Mouse (Mus musculus) testis, adult 2 months (tissue): ENCODE data around the gene Umad1. TPM values are rescaled to one million over a fixed set of nuclear protein-coding genes. Genes with fewer than 3 reads are reported as not detected.

ENCODE experiments used
- H3K27ac ChIP-seq: fragments of 200-500 bp; 2 replicates; pipeline ENCODE4 v1.5.1; 2012; ENCODE audit warnings: low read depth, low read length; ENCODE audit not compliant: control insufficient read depth, insufficient read depth
- H3K27me3 ChIP-seq: fragments of 200-500 bp; 2 replicates; pipeline ENCODE4 v1.6.1; 2012; ENCODE audit warnings: mild to moderate bottlenecking, low read length, moderate library complexity; ENCODE audit not compliant: control insufficient read depth, insufficient read depth
- H3K36me3 ChIP-seq: fragments of 200-500 bp; 2 replicates; pipeline ENCODE4 v1.6.1; 2012; ENCODE audit warnings: mild to moderate bottlenecking, low read length; ENCODE audit not compliant: control insufficient read depth, insufficient read depth
- H3K4me1 ChIP-seq: fragments of 200-500 bp; 2 replicates; pipeline ENCODE4 v1.6.1; 2012; ENCODE audit warnings: low read length; ENCODE audit not compliant: control insufficient read depth, insufficient read depth
- H3K4me3 ChIP-seq: fragments of 200-500 bp; 2 replicates; pipeline ENCODE4 v1.5.1; 2012; ENCODE audit warnings: low read depth, mild to moderate bottlenecking, low read length, moderate library complexity, mixed read lengths; ENCODE audit not compliant: control insufficient read depth
- CTCF ChIP-seq: fragments of 200-500 bp; IDR thresholded peaks from 2 replicates; pipeline ENCODE4 v1.5.1; 2012; ENCODE audit warnings: low read depth, mild to moderate bottlenecking, inconsistent platforms, low read length, moderate library complexity; ENCODE audit not compliant: control insufficient read depth, insufficient read depth, insufficient replicate concordance
- POLR2A ChIP-seq: fragments of 200-500 bp; IDR thresholded peaks from 2 replicates; pipeline ENCODE4 v1.6.1; 2012; ENCODE audit warnings: low read depth, mild to moderate bottlenecking, inconsistent platforms, low read length, moderate library complexity; ENCODE audit not compliant: control insufficient read depth
- polyA plus RNA-seq: library from polyadenylated mRNA; depleted of rRNA; stranded (reverse); fragments of >200 nt; gene quantifications from 2 replicates; pipeline ENCODE4 v1.2.3, GENCODE M21; 2012

The Umad1 gene
- polyA plus RNA-seq, 1 experiment = 7.0 TPM

- Histone ChIP-seq H3K4me1 (no peaks in the 10 kb centered on the region), H3K27ac (no peak overlapping the region), H3K4me3 (no peak overlapping the region), H3K36me3 (no peaks in the 10 kb centered on the region), H3K27me3 (no peaks in the 10 kb centered on the region)
- TF ChIP-seq CTCF (no peak), POLR2A (no peak)
Observed at GRCm38 (mm10) chr6:8271047-8271446, 12.0 kb downstream of the Umad1 start.

- H3K27ac ChIP-seq = no peak overlapping the region
Observed at GRCm38 (mm10) chr6:8274387-8275054, 15.4 kb downstream of the Umad1 start.

GRCm38 (mm10) chr6:8275098-8275497 is 16.0 kb downstream of the Umad1 start:
- Histone ChIP-seq H3K36me3 (no peaks in the 10 kb centered on the region), H3K4me3 (no peak overlapping the region), H3K27me3 (no peaks in the 10 kb centered on the region), H3K27ac (no peak overlapping the region), H3K4me1 (no peaks in the 10 kb centered on the region)
- no peak for TF ChIP-seq POLR2A
- TF ChIP-seq CTCF = no peak

More at GRCm38 (mm10) chr6:8274387-8275054, 15.4 kb downstream of the Umad1 start:
- H3K27me3 ChIP-seq = no peaks in the 10 kb centered on the region
- TF ChIP-seq CTCF (no peak; the same call in 1 of the 2 replicates), POLR2A (no peak)
- no peaks in the 10 kb centered on the region for H3K36me3 ChIP-seq
- no peak overlapping the region for H3K4me3 ChIP-seq
- H3K4me1 ChIP-seq = no peaks in the 10 kb centered on the region

GRCm38 (mm10) chr6:8276431-8276830 is 17.3 kb downstream of the Umad1 start:
- no peaks in the 10 kb centered on the region for H3K36me3 ChIP-seq
- no peak overlapping the region for H3K27ac ChIP-seq
- H3K4me3 ChIP-seq = no peak overlapping the region
- H3K4me1 ChIP-seq = no peaks in the 10 kb centered on the region
- H3K27me3 ChIP-seq = no peaks in the 10 kb centered on the region
- TF ChIP-seq POLR2A (no peak), CTCF (no peak)

GRCm38 (mm10) chr6:8278426-8279002 is 19.4 kb downstream of the Umad1 start:
- no peaks in the 10 kb centered on the region for H3K4me1 ChIP-seq
- H3K36me3 ChIP-seq = no peaks in the 10 kb centered on the region
- TF ChIP-seq POLR2A (no peak), CTCF (no peak)
- no peak overlapping the region for H3K4me3 ChIP-seq
- H3K27me3 ChIP-seq = no peaks in the 10 kb centered on the region
- no peak overlapping the region for H3K27ac ChIP-seq

DNA sequence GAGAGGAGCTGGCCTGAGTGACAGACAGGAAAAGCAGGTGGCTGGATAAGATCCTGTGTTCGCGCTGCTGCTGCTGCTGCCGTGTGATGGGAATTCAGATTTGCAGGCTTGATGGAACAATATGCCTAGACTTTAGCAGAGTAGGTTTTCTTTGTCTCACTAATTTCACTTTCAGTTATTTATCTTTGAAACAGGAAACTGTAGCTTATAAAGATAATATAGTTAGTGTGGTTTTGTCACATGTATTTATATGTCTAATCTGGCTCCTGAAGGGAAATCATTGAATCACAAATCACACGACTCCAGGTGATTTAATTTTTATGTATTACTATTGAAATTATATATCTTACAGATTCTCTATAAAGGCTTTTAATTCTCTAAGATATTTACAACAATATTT is 24.2 kb downstream of the Umad1 start:
- no peaks in the 10 kb centered on the region for H3K27me3 ChIP-seq
- H3K27ac ChIP-seq = no peak overlapping the region
- TF ChIP-seq CTCF (no peak), POLR2A (no peak)
- H3K4me3 ChIP-seq = no peak overlapping the region
- no peaks in the 10 kb centered on the region for H3K4me1 ChIP-seq
- H3K36me3 ChIP-seq = no peaks in the 10 kb centered on the region

DNA sequence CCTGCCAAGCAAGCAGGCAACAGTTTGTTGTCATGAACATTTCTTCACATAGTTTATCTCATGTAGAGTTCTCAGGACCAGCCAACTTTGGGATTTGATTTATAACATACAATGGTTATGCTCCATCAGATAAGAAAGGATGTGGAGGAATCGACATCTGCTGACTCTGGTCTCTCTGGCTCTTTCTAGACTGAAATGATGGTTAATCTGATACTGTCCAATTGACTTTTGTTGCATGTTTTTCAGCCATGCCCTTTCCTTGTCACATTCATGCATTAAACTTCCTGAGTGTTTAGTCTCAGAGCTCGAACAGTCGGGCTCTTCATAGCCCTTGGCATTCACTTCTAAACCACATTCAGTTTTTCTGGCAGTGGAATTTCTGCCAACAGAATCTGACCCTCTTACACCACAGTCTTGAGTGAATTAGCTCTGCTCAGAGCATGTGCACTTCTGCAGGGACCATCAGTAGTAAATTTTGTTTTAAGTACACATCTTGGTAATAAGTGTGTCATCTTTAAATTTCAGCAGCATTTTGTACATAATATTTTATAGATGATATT is 26.4 kb downstream of the Umad1 start:
- Histone ChIP-seq H3K4me1 (no peaks in the 10 kb centered on the region), H3K27ac (no peak overlapping the region), H3K36me3 (no peaks in the 10 kb centered on the region), H3K27me3 (no peaks in the 10 kb centered on the region), H3K4me3 (no peak overlapping the region)
- no peak for TF ChIP-seq CTCF
- no peak for TF ChIP-seq POLR2A

GRCm38 (mm10) chr6:8286146-8286545 is 27.1 kb downstream of the Umad1 start:
- Histone ChIP-seq H3K36me3 (no peaks in the 10 kb centered on the region), H3K4me1 (no peaks in the 10 kb centered on the region), H3K4me3 (no peak overlapping the region), H3K27me3 (no peaks in the 10 kb centered on the region), H3K27ac (no peak overlapping the region)
- no peak for TF ChIP-seq CTCF
- no peak for TF ChIP-seq POLR2A
